Mouse (Mus musculus) forebrain, embryonic 12.5 days (tissue): ENCODE results near the gene 2010005H15Rik. TPM values are rescaled to one million over a fixed set of nuclear protein-coding genes. Genes with fewer than 3 reads are reported as not detected.

Source experiments
- polyA plus RNA-seq: library from polyadenylated mRNA; unstranded; fragments of >200 nt; fragmentation: Nextera tagmentation; extraction: Ambion mirVana; gene quantifications from 2 replicates; pipeline ENCODE4 v1.2.1, GENCODE M21; 2016

The 2010005H15Rik gene
- polyA plus RNA-seq, 1 experiment from 2014 or later, result not detected

Other genes with a start within 250 kb of the 2010005H15Rik start
- gene Kpna1, start 242.7 kb upstream of the 2010005H15Rik start, polyA plus RNA-seq, result 90.1 and 96.3 TPM in 2 replicates
- 12.1 TPM in 2 replicates for gene Wdr5b, start 180.3 kb upstream of the 2010005H15Rik start, polyA plus RNA-seq
- 219 and 249 TPM in 2 replicates for gene Fam162a, start 149.9 kb upstream of the 2010005H15Rik start, polyA plus RNA-seq
- gene Ccdc58, start 149.8 kb upstream of the 2010005H15Rik start, polyA plus RNA-seq, result 76.5 and 76.8 TPM in 2 replicates
- not detected in 2 replicates for gene Csta1, start 90.2 kb upstream of the 2010005H15Rik start, polyA plus RNA-seq
- not detected in 2 replicates for gene Stfa2l1, start 64.7 kb upstream of the 2010005H15Rik start, polyA plus RNA-seq
- 1.5 TPM in 1 of 2 replicates, not detected in the other for gene Gm5483, start 37.3 kb upstream of the 2010005H15Rik start, polyA plus RNA-seq
- gene Gm5416, start 11.1 kb upstream of the 2010005H15Rik start, polyA plus RNA-seq, result not detected in 2 replicates
- 1.3 and 2.0 TPM in 2 replicates for gene Stfa1, start 55.5 kb downstream of the 2010005H15Rik start, polyA plus RNA-seq
- not detected in 2 replicates for gene BC117090, start 112.9 kb downstream of the 2010005H15Rik start, polyA plus RNA-seq
- 1.5 and 2.3 TPM in 2 replicates for gene BC100530, start 146.3 kb downstream of the 2010005H15Rik start, polyA plus RNA-seq
- gene Stfa2, start 187.0 kb downstream of the 2010005H15Rik start, polyA plus RNA-seq, result not detected in 2 replicates
- not detected in 2 replicates for gene Stfa3, start 233.9 kb downstream of the 2010005H15Rik start, polyA plus RNA-seq